Mouse (Mus musculus): ENCODE results near the gene Fam57b. TPM values are rescaled to one million over a fixed set of nuclear protein-coding genes. Genes with fewer than 3 reads are reported as not detected.

Fam57b gene
- total and polyA plus RNA-seq, 3 experiments = 0.30 TPM; not detected in 2

DNA sequence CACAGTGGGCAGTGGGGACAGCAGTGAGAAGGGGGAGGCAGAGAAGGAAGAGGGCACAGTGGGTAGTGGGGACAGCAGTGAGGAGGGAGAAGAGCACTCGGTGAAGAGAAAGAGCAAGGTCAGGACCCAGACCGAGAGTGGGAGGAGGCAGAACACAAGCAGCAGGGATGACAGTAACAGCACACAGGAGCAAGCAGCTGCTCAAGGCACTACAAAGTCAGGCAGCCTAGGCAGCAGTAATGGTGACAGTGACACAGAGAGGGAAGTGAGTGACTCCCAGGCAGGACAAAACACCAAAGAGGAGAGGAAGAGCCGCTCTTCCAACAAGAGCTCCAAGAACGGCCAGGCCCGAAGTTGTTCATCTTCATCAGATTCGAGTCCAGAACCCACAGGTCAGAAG lies 66.3 kb downstream of the Fam57b start:
- dilution Hi-C loops (cut with MboI; ENCODE audit: extremely low pct_ligation_motif_present, extremely low pct_unique_long_range_greater_than_20kb, low sequenced_read_pairs) = no loop called here
- H3K4me3 ChIP-seq (replicated peaks in 1 of 3; ENCODE audit: low read depth in 2 of 3, low read length in 2 of 3, poor library complexity in 1 of 3) = peak overlapping the region in 2 of 3 experiments; percentile 84 to 87
- H3K27ac ChIP-seq (ENCODE audit: insufficient read depth, low read depth) = peak overlapping the region; percentile 18; the same call in 1 of the 2 replicates

DNA sequence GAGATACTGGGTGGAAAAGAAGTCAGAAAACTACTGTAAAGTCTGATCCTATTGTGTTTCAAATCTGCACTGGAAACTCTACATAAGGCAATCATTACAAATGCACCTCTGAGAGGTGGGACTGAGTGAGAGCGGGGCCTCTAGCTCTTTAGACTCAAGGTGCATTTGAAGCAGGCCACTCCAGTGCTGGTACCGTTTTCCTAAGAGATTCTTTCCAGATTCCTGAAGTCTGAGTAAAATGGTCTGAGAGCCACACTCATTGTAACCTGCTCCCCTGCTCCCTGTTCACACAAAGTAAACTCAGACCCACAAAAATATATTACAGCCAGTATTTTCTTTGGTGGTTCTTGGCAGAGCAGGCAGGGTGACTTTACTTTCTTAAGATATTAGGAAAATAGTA lies 70.1 kb downstream of the Fam57b start:
- H3K36me3 ChIP-seq (replicated peaks in 1 of 2; ENCODE audit: control insufficient read depth in 1 of 2, insufficient read depth in 1 of 2, low read length in 1 of 2) = peaks cover 76 to 95% of the 10 kb centered on the region in 2 experiments

More for the DNA sequence above, 66.3 kb downstream of the Fam57b start:
- no peak for DNase-seq (ENCODE audit: extremely low read depth)
- H3K9me3 ChIP-seq (replicated peaks; ENCODE audit: low read length) = no peaks in the 10 kb centered on the region
- H3K79me2 ChIP-seq (replicated peaks; ENCODE audit: control insufficient read depth, extremely low read depth, insufficient read depth, poor library complexity, severe bottlenecking) = peaks cover 32% of the 10 kb centered on the region
- peaks cover 49 to 73% of the 10 kb centered on the region in 2 experiments for H3K36me3 ChIP-seq (replicated peaks in 1 of 2; ENCODE audit: control insufficient read depth in 1 of 2, insufficient read depth in 1 of 2, low read length in 1 of 2)
- TF ChIP-seq POLR2A (IDR thresholded peaks at IDR 0.05; ENCODE audit: low read depth, low read length) (peak; percentile 12; the same call in 1 of the 2 replicates), JUND (conservative IDR thresholded peaks at IDR 0.05; ENCODE audit: low read depth, low read length) (no peak)
- H3K27me3 ChIP-seq (replicated peaks) = no peaks in the 10 kb centered on the region
- H3K4me1 ChIP-seq (ENCODE audit: control insufficient read depth in 1 of 2, insufficient read depth in 2 of 2) = peaks cover 5 to 41% of the 10 kb centered on the region in 2 experiments
- in situ Hi-C loops (cut with MboI; ENCODE audit: low pct_ligation_motif_present, low pct_unique_long_range_greater_than_20kb, low sequenced_read_pairs) = no loop called here
- H3K9ac ChIP-seq (ENCODE audit: insufficient read depth, low read depth) = peak overlapping the region; percentile 78; the same call in 1 of the 2 replicates
- peak overlapping the region; percentile 78; the same call in 1 of the 2 replicates for H3K4me2 ChIP-seq (ENCODE audit: insufficient read depth, low read depth, poor library complexity, severe bottlenecking)

DNA sequence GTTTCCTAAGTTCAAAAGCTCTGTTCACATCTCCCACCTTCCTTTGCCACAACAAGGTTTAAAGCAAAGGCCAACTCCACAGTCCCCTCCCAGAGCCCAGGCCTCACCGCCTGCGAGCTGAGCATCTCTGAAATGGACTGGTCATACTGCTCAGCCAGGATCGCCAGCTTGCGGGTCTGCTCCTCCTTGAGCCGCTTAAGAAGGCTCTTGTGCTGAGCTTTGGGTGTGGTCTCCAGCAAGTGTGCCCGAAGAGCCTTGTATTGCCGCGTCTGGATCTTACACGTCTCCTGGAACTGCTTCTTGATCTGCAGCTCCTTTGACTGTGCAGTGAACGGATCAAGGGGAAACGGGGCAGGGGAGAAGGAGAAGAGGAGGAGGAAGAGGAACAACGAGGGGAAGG lies 70.5 kb downstream of the Fam57b start:
- no peak overlapping the region for H3K9ac ChIP-seq (ENCODE audit: insufficient read depth, low read depth)
- H3K27me3 ChIP-seq (replicated peaks) = no peaks in the 10 kb centered on the region
- H3K9me3 ChIP-seq (replicated peaks; ENCODE audit: low read length) = no peaks in the 10 kb centered on the region
- H3K4me2 ChIP-seq (ENCODE audit: insufficient read depth, low read depth, poor library complexity, severe bottlenecking) = no peak overlapping the region
- in situ Hi-C loops (cut with MboI; ENCODE audit: low pct_ligation_motif_present, low pct_unique_long_range_greater_than_20kb, low sequenced_read_pairs) = no loop called here
- TF ChIP-seq POLR2AphosphoS2 (IDR thresholded peaks at IDR 0.05; ENCODE audit: low read depth, low read length) (no peak), UBTF (IDR thresholded peaks at IDR 0.05; ENCODE audit: low read depth, low read length) (no peak), MAZ (IDR thresholded peaks at IDR 0.05; ENCODE audit: low read depth, low read length) (no peak), RAD21 (IDR thresholded peaks at IDR 0.05; ENCODE audit: low read depth, low read length) (no peak), IRF4 (IDR thresholded peaks at IDR 0.05; ENCODE audit: low read depth, low read length) (no peak), SMC3 (IDR thresholded peaks at IDR 0.05; ENCODE audit: low read depth, low read length) (no peak), CTCF (conservative IDR thresholded peaks at IDR 0.05 in 1 of 2, IDR thresholded peaks at IDR 0.05 in 1 of 2; ENCODE audit: low read depth in 2 of 2, low read length in 2 of 2) (no peak), USF2 (conservative IDR thresholded peaks at IDR 0.05; ENCODE audit: low read depth, low read length) (no peak), JUND (conservative IDR thresholded peaks at IDR 0.05; ENCODE audit: low read depth, low read length) (no peak), ZMIZ1 (IDR thresholded peaks at IDR 0.05; ENCODE audit: low read depth, low read length) (no peak), ZKSCAN1 (IDR thresholded peaks at IDR 0.05; ENCODE audit: borderline replicate concordance, low read depth, low read length) (no peak), KAT2A (IDR thresholded peaks at IDR 0.05; ENCODE audit: insufficient replicate concordance, low read length) (no peak), ETS1 (conservative IDR thresholded peaks at IDR 0.05; ENCODE audit: low read depth, low read length) (no peak), POLR2A (IDR thresholded peaks at IDR 0.05; ENCODE audit: low read depth, low read length) (no peak), EP300 (IDR thresholded peaks at IDR 0.05; ENCODE audit: low read length) (no peak), E2F4 (IDR thresholded peaks at IDR 0.05; ENCODE audit: insufficient replicate concordance, low read depth, low read length) (no peak)
- dilution Hi-C loops (cut with MboI; ENCODE audit: extremely low pct_ligation_motif_present, extremely low pct_unique_long_range_greater_than_20kb, low sequenced_read_pairs) = no loop called here
- H3K79me2 ChIP-seq (replicated peaks; ENCODE audit: control insufficient read depth, extremely low read depth, insufficient read depth, poor library complexity, severe bottlenecking) = peaks cover 6% of the 10 kb centered on the region
- H3K36me3 ChIP-seq (replicated peaks in 1 of 2; ENCODE audit: control insufficient read depth in 1 of 2, insufficient read depth in 1 of 2, low read length in 1 of 2) = peaks cover 80 to 100% of the 10 kb centered on the region in 2 experiments
- no peak overlapping the region for H3K27ac ChIP-seq (ENCODE audit: insufficient read depth, low read depth)
- DNase-seq (ENCODE audit: extremely low read depth) = no peak
- no peak overlapping the region for H3K4me3 ChIP-seq (replicated peaks in 1 of 3; ENCODE audit: low read depth in 2 of 3, low read length in 2 of 3, poor library complexity in 1 of 3)
- H3K4me1 ChIP-seq (ENCODE audit: control insufficient read depth in 1 of 2, insufficient read depth in 2 of 2) = peaks cover 5 to 32% of the 10 kb centered on the region in 2 experiments

More for the DNA sequence above, 70.1 kb downstream of the Fam57b start:
- Histone ChIP-seq H3K9me3 (replicated peaks; ENCODE audit: low read length) (no peaks in the 10 kb centered on the region), H3K4me1 (ENCODE audit: control insufficient read depth in 1 of 2, insufficient read depth in 2 of 2) (peaks cover 5 to 34% of the 10 kb centered on the region in 2 experiments), H3K79me2 (replicated peaks; ENCODE audit: control insufficient read depth, extremely low read depth, insufficient read depth, poor library complexity, severe bottlenecking) (peaks cover 11% of the 10 kb centered on the region), H3K9ac (ENCODE audit: insufficient read depth, low read depth) (no peak overlapping the region), H3K4me2 (ENCODE audit: insufficient read depth, low read depth, poor library complexity, severe bottlenecking) (no peak overlapping the region), H3K27me3 (replicated peaks) (no peaks in the 10 kb centered on the region), H3K4me3 (replicated peaks in 1 of 3; ENCODE audit: low read depth in 2 of 3, low read length in 2 of 3, poor library complexity in 1 of 3) (no peak overlapping the region), H3K27ac (ENCODE audit: insufficient read depth, low read depth) (no peak overlapping the region)
- TF ChIP-seq SMC3 (IDR thresholded peaks at IDR 0.05; ENCODE audit: low read depth, low read length) = no peak
- TF ChIP-seq ETS1 (conservative IDR thresholded peaks at IDR 0.05; ENCODE audit: low read depth, low read length) = no peak
- no peak for TF ChIP-seq E2F4 (IDR thresholded peaks at IDR 0.05; ENCODE audit: insufficient replicate concordance, low read depth, low read length)
- no peak for TF ChIP-seq TBP (conservative IDR thresholded peaks at IDR 0.05; ENCODE audit: low read depth, low read length)
- no peak for TF ChIP-seq BHLHE40 (IDR thresholded peaks at IDR 0.05; ENCODE audit: low read depth, low read length)
- no peak for TF ChIP-seq SIN3A (IDR thresholded peaks at IDR 0.05; ENCODE audit: low read length)
- TF ChIP-seq POLR2A (IDR thresholded peaks at IDR 0.05; ENCODE audit: low read depth, low read length) = no peak
- no peak for TF ChIP-seq IRF4 (IDR thresholded peaks at IDR 0.05; ENCODE audit: low read depth, low read length)
- TF ChIP-seq MEF2A (IDR thresholded peaks at IDR 0.05; ENCODE audit: borderline replicate concordance, low read depth, low read length) = no peak
- in situ Hi-C loops (cut with MboI; ENCODE audit: low pct_ligation_motif_present, low pct_unique_long_range_greater_than_20kb, low sequenced_read_pairs) (no loop called here), dilution Hi-C loops (cut with MboI; ENCODE audit: extremely low pct_ligation_motif_present, extremely low pct_unique_long_range_greater_than_20kb, low sequenced_read_pairs) (no loop called here)
- DNase-seq (ENCODE audit: extremely low read depth) = no peak
